Mouse (Mus musculus) kidney, adult 8-10 months (tissue): ENCODE measurements around the gene Tbc1d1.
A peak's percentile ranks its signal among the peaks of the same experiment; 100 is the strongest.

Experiments used
- DNase-seq, 2 experiments: peaks; one replicate each; pipeline ENCODE4 v3.0.0; 2022

The Tbc1d1 gene

GRCm38 (mm10) chr5:64364432-64365125 lies 208.5 kb downstream of the Tbc1d1 start:
- peak in 1 of 2 experiments; percentile 54 for DNase-seq

GRCm38 (mm10) chr5:64365187-64366066 lies 209.3 kb downstream of the Tbc1d1 start:
- DNase-seq = no peak

- no peak for DNase-seq
Observed at GRCm38 (mm10) chr5:64366113-64366512, 210.0 kb downstream of the Tbc1d1 start.

GRCm38 (mm10) chr5:64367426-64367825 lies 211.3 kb downstream of the Tbc1d1 start:
- peak; percentile 92 for DNase-seq

- no peak for DNase-seq
Observed at GRCm38 (mm10) chr5:64371331-64371831, 215.3 kb downstream of the Tbc1d1 start.

- DNase-seq = no peak
Observed at GRCm38 (mm10) chr5:64372292-64372961, 216.3 kb downstream of the Tbc1d1 start.

GRCm38 (mm10) chr5:64373695-64374094 lies 217.6 kb downstream of the Tbc1d1 start:
- DNase-seq = no peak

GRCm38 (mm10) chr5:64375851-64376250 lies 219.7 kb downstream of the Tbc1d1 start:
- DNase-seq = no peak

- DNase-seq = no peak
Observed at GRCm38 (mm10) chr5:64376466-64376865, 220.4 kb downstream of the Tbc1d1 start.

GRCm38 (mm10) chr5:64377705-64378104 lies 221.6 kb downstream of the Tbc1d1 start:
- DNase-seq = no peak

- DNase-seq = no peak
Observed at GRCm38 (mm10) chr5:64378591-64379275, 222.6 kb downstream of the Tbc1d1 start.

- DNase-seq = no peak
Observed at GRCm38 (mm10) chr5:64379829-64380228, 223.7 kb downstream of the Tbc1d1 start.

- no peak for DNase-seq
Observed at GRCm38 (mm10) chr5:64380698-64381375, 224.7 kb downstream of the Tbc1d1 start.

- no peak for DNase-seq
Observed at GRCm38 (mm10) chr5:64381538-64381937, 225.4 kb downstream of the Tbc1d1 start.

GRCm38 (mm10) chr5:64382451-64383057 lies 226.4 kb downstream of the Tbc1d1 start:
- DNase-seq = peak; percentile 79 to 88

- DNase-seq = no peak
Observed at GRCm38 (mm10) chr5:64383215-64383614, 227.1 kb downstream of the Tbc1d1 start.

GRCm38 (mm10) chr5:64384546-64384945 lies 228.4 kb downstream of the Tbc1d1 start:
- no peak for DNase-seq

GRCm38 (mm10) chr5:64386996-64387395 lies 230.9 kb downstream of the Tbc1d1 start:
- DNase-seq = no peak

GRCm38 (mm10) chr5:64389202-64389929 lies 233.3 kb downstream of the Tbc1d1 start:
- no peak for DNase-seq

GRCm38 (mm10) chr5:64391346-64391745 lies 235.2 kb downstream of the Tbc1d1 start:
- DNase-seq = no peak
